Mouse (Mus musculus): ENCODE measurements around the gene Arpc1b.

GRCm38 (mm10) chr5:145123396-145123795, 9.4 kb downstream of the Arpc1b start:
- TF ChIP-seq CTCF (IDR thresholded peaks at IDR 0.05; ENCODE audit: insufficient read depth, low read depth, low read length) = no peak
- no peak for TF ChIP-seq POLR2A (IDR thresholded peaks at IDR 0.05; ENCODE audit: insufficient read depth, low read depth, low read length)
